19 mouse cellular contexts compared by ENCODE assay signal in genomic region chr1:134699390-134699789, GRCm38 (mm10). TPM values are rescaled to one million over a fixed set of nuclear protein-coding genes. Genes with fewer than 3 reads are reported as not detected.
DNase-seq lines count a peak whose midpoint lies in the region; ATAC-seq lines count a peak whose summit lies in the region.
"Had no signal": no experiment of that assay in that cellular context is flagged by ENCODE, and none has a peak within 500 bp of the region (broad histone marks: within the 10 kb centered on the region; RNA-seq: fewer than 3 reads in every experiment).

No protein-coding gene starts in this region.

- no peak overlapping the region for H3K4me3 ChIP-seq in forebrain, embryonic 16.5 days (replicated peaks; ENCODE audit: low read length)
- no peak overlapping the region for H3K4me3 ChIP-seq in forebrain, embryonic 10.5 days
- H3K4me3 ChIP-seq: heart, adult 2 months; kidney, embryonic 15.5 days; layer of hippocampus, adult 2 months; liver, embryonic 13.5 days; lung, embryonic 15.5 days; stomach, embryonic 15.5 days had no signal

- no peaks in the 10 kb centered on the region for H3K36me3 ChIP-seq in forebrain, embryonic 16.5 days (ENCODE audit: control insufficient read depth, insufficient read depth)
- no peaks in the 10 kb centered on the region for H3K36me3 ChIP-seq in forebrain, embryonic 10.5 days (replicated peaks)
- H3K36me3 ChIP-seq: kidney, embryonic 15.5 days; liver, embryonic 13.5 days; lung, embryonic 15.5 days; stomach, embryonic 15.5 days had no signal

- no peaks in the 10 kb centered on the region for H3K9me3 ChIP-seq in forebrain, embryonic 16.5 days (ENCODE audit: control insufficient read depth, low read length)
- H3K9me3 ChIP-seq in forebrain, embryonic 10.5 days, result no peaks in the 10 kb centered on the region
- H3K9me3 ChIP-seq: kidney, embryonic 15.5 days; liver, embryonic 13.5 days; lung, embryonic 15.5 days; stomach, embryonic 15.5 days had no signal

- no peak overlapping the region; the same call in 1 of the 2 replicates for H3K27ac ChIP-seq in forebrain, embryonic 16.5 days (ENCODE audit: low read length)
- H3K27ac ChIP-seq in forebrain, embryonic 10.5 days, result no peak overlapping the region
- H3K27ac ChIP-seq: heart, adult 2 months; layer of hippocampus, adult 2 months; liver, embryonic 13.5 days; lung, embryonic 15.5 days; macrophage; stomach, embryonic 15.5 days had no signal

- peak; percentile 11; the same call in 1 of the 2 replicates for ATAC-seq in forebrain, embryonic 16.5 days
- ATAC-seq: midbrain, embryonic 16.5 days had no signal

- 60% methylated on average over 9 of the region's 9 CpGs for WGBS in forebrain, embryonic 16.5 days
- WGBS in forebrain, embryonic 10.5 days, result 72% methylated on average over 9 of the region's 9 CpGs

- intact Hi-C loops in gastrocnemius, postnatal 36 days (cut with DNase I), result no loop called here

- no peak overlapping the region for H3K4me2 ChIP-seq in forebrain, embryonic 16.5 days (ENCODE audit: low read length)
- H3K4me2 ChIP-seq: kidney, embryonic 15.5 days; liver, embryonic 13.5 days; lung, embryonic 15.5 days; stomach, embryonic 15.5 days had no signal

- H3K9ac ChIP-seq in forebrain, embryonic 16.5 days (replicated peaks; ENCODE audit: low read depth, low read length), result no peak overlapping the region
- H3K9ac ChIP-seq: kidney, embryonic 15.5 days; liver, embryonic 13.5 days; lung, embryonic 15.5 days; stomach, embryonic 15.5 days had no signal

- no peak for DNase-seq in forebrain, embryonic 10.5 days (ENCODE audit: extremely low spot score, low spot score)
- DNase-seq in brain, adult 2 months (ENCODE audit: low read depth, low spot score), result peak; percentile 95
- DNase-seq in cerebellum, adult 18-20 months, result peak; percentile 87 to 91
- DNase-seq in cerebellum, postnatal 36 days, result peak; percentile 82 to 86
- no peak for DNase-seq in gastrocnemius, postnatal 36 days
- DNase-seq in right cerebral cortex, postnatal 25 days, result no peak
- DNase-seq in Muller cell, postnatal 12 days (ENCODE audit: inconsistent ontology term), result no peak
- DNase-seq: adrenal gland, postnatal 10 days; embryo, embryonic 11 days; gastrocnemius, postnatal 10 days; heart, adult 2 months; liver, embryonic 13.5 days had no signal

- no peaks in the 10 kb centered on the region for H3K27me3 ChIP-seq in forebrain, embryonic 16.5 days (replicated peaks; ENCODE audit: control insufficient read depth, insufficient read depth, low read length)
- peaks cover 50% of the 10 kb centered on the region for H3K27me3 ChIP-seq in forebrain, embryonic 10.5 days (ENCODE audit: poor library complexity, severe bottlenecking)
- H3K27me3 ChIP-seq: kidney, embryonic 15.5 days; lung, embryonic 15.5 days; stomach, embryonic 15.5 days had no signal

- peaks cover 13% of the 10 kb centered on the region for H3K4me1 ChIP-seq in forebrain, embryonic 16.5 days (replicated peaks; ENCODE audit: control insufficient read depth, insufficient read depth, low read length)
- H3K4me1 ChIP-seq in forebrain, embryonic 10.5 days, result peaks cover 36% of the 10 kb centered on the region
- H3K4me1 ChIP-seq: lung, embryonic 15.5 days had no signal

RNA-seq across cellular contexts. Expression of gene Syt2, which starts 52.9 kb away (rescaled TPM):
- 1.1 and 2.2 TPM in 2 replicates for polyA plus RNA-seq in forebrain, embryonic 16.5 days (2015; fragmentation: Nextera tagmentation; extraction: Ambion mirVana)
- polyA plus RNA-seq in forebrain, embryonic 10.5 days (2016; fragmentation: Nextera tagmentation; extraction: Ambion mirVana), result 0.75 and 0.95 TPM in 2 replicates
- not detected for total RNA-seq in gastrocnemius, postnatal 36 days (2021)
- polyA plus RNA-seq: macrophage had no signal

Comparison
In these comparisons a context has a peak if more than half of its experiments do, and no peak if none do; other contexts are left out.
1. DNase-seq: peak in brain, adult 2 months (single experiment), cerebellum, adult 18-20 months (2 of 2) and cerebellum, postnatal 36 days (2 of 2); none in forebrain, embryonic 10.5 days (single experiment), gastrocnemius, postnatal 36 days (0 of 2), right cerebral cortex, postnatal 25 days (single experiment) and Muller cell, postnatal 12 days (single experiment).